Mouse (Mus musculus) G1E (cell line): ENCODE measurements around the gene Cant1.

ENCODE experiments used
- CTCF ChIP-seq: IDR thresholded peaks from 2 replicates; pipeline ENCODE4 v1.5.1; 2012; ENCODE audit warnings: low read depth, low read length, inconsistent platforms, mixed read lengths
- GATA1 ChIP-seq: IDR thresholded peaks from 2 replicates; pipeline ENCODE4 v1.6.1; 2012; ENCODE audit warnings: borderline replicate concordance, low read length, inconsistent platforms, mixed read lengths
- GATA2 ChIP-seq: IDR thresholded peaks from 2 replicates; pipeline ENCODE4 v1.6.1; 2012; ENCODE audit warnings: low read depth, low read length, inconsistent platforms, borderline replicate concordance

DNA sequence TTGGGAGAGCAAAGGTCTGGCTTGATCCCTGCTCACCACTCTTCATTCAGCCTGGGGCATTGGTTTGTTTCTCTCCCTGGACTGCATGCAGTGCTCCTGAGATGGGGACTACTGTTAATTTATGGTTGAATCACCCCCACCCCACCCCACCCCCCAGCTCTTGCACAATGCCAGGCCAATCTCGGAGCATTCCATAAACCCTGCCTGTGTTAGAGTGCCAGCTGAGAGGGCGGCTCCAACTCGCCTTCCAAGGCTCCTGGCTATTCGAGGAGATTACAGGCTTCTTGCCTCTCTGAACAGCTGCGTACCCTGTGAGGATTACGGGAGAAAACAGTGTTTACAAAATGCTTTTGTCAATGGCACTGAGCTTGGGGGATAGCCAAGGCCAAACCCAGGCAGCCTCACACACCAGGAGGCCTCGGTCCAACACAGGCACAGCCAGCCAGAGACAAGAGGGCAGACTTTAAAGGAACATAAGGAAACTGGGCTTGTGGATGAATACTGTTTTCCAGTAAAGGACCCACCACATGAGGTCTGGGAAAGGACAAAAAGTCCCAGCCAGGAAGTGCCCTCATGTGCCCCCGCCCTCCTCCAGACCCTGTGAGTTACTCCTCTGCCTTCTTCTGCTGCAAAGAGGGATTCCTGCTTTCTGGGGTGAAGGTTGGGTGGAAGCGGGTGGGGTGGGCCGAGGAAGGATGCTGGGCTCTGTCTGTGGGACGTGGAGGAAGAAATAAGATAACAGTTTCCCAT is 20.0 kb upstream of the Cant1 start:
- no peak for TF ChIP-seq CTCF
- TF ChIP-seq GATA1, result no peak
- TF ChIP-seq GATA2, result no peak
